Mouse (Mus musculus) limb, embryonic 14.5 days (tissue): Measurements from ENCODE around the gene Sdad1. TPM values are rescaled to one million over a fixed set of nuclear protein-coding genes. Genes with fewer than 3 reads are reported as not detected.

Experiments used
- ATAC-seq: fragments of 200-750 bp; cut with Nextera tagmentation; 2 replicates; pipeline ENCODE4 v1.8.0; 2017; ENCODE audit warnings: low read depth, moderate number of reproducible peaks, moderate TSS enrichment; ENCODE audit not compliant: low FRiP score
- DNase-seq: peaks from one replicate; pipeline ENCODE4 v3.0.0-alpha.2; 2015; ENCODE audit warnings: low spot score
- H3K27ac ChIP-seq: fragments of 300-500 bp; sonication (generic); replicated peaks from 2 replicates; pipeline ENCODE4 v1.5.1; 2014; ENCODE audit warnings: low read depth, mild to moderate bottlenecking, low read length, moderate library complexity, mixed read lengths
- H3K27me3 ChIP-seq: fragments of 300-500 bp; sonication (generic); 2 replicates; pipeline ENCODE4 v1.6.1; 2014; ENCODE audit warnings: low read length, mixed read lengths; ENCODE audit not compliant: control insufficient read depth, insufficient read depth
- H3K36me3 ChIP-seq: fragments of 300-500 bp; sonication (generic); 2 replicates; pipeline ENCODE4 v1.6.1; 2014; ENCODE audit warnings: mild to moderate bottlenecking, low read length, moderate library complexity, mixed read lengths; ENCODE audit not compliant: control insufficient read depth, insufficient read depth
- H3K4me1 ChIP-seq: fragments of 300-500 bp; sonication (generic); 2 replicates; pipeline ENCODE4 v1.6.1; 2014; ENCODE audit warnings: antibody characterized with exemption, low read length, mixed read lengths; ENCODE audit not compliant: control insufficient read depth, insufficient read depth
- H3K4me2 ChIP-seq: fragments of 300-500 bp; sonication (generic); replicated peaks from 2 replicates; pipeline ENCODE4 v1.6.1; 2014; ENCODE audit warnings: low read depth, mild to moderate bottlenecking, low read length, moderate library complexity; ENCODE audit not compliant: severe bottlenecking
- H3K4me3 ChIP-seq: fragments of 300-500 bp; sonication (generic); replicated peaks from 2 replicates; pipeline ENCODE4 v1.5.1; 2014; ENCODE audit warnings: low read length
- H3K9ac ChIP-seq: fragments of 300-500 bp; sonication (generic); 2 replicates; pipeline ENCODE4 v1.6.1; 2014; ENCODE audit warnings: mild to moderate bottlenecking, low read depth, low read length, moderate library complexity; ENCODE audit not compliant: severe bottlenecking
- H3K9me3 ChIP-seq: fragments of 300-500 bp; sonication (generic); 2 replicates; pipeline ENCODE4 v1.6.1; 2016; ENCODE audit warnings: low read length; ENCODE audit not compliant: control insufficient read depth
- POLR2A ChIP-seq: fragments of 200-500 bp; IDR thresholded peaks from 2 replicates; pipeline ENCODE4 v1.8.0; 2012; ENCODE audit warnings: inconsistent platforms, mild to moderate bottlenecking, moderate library complexity, borderline replicate concordance; ENCODE audit not compliant: insufficient read depth, insufficient read length; ENCODE audit errors: extremely low read depth
- WGBS: fragments of 180-500 bp; shearing (Covaris S2); extraction: QIAGEN DNeasy Blood & Tissue Kit; methylation state at CpG from one replicate; pipeline ENCODE4 v1.1.7; 2014; 5-methylcytosine and 5-hydroxymethylcytosine counted together
- polyA plus RNA-seq, 2 experiments: library from polyadenylated mRNA; depleted of rRNA in 1 of 2; stranded (reverse) in 1 of 2; unstranded in 1 of 2; fragments of >200 nt; fragmentation: Nextera tagmentation in 1 of 2; extraction: Ambion mirVana in 1 of 2; gene quantifications; 2 replicates each; pipeline versions ENCODE4 v1.2.1 to v1.2.3; 2012 to 2014

Sdad1 gene
- polyA plus RNA-seq, 2 experiments = 27.6 to 40.3 TPM

- no peak for TF ChIP-seq POLR2A
- DNase-seq (no peak), ATAC-seq (no peak)
- WGBS = 81% methylated on average over 7 of the region's 7 CpGs
- Histone ChIP-seq H3K4me3 (no peak overlapping the region), H3K4me2 (no peak overlapping the region), H3K9ac (no peak overlapping the region), H3K4me1 (no peaks in the 10 kb centered on the region; the same call in 1 of the 2 replicates), H3K27me3 (no peaks in the 10 kb centered on the region), H3K27ac (no peak overlapping the region), H3K9me3 (no peaks in the 10 kb centered on the region), H3K36me3 (no peaks in the 10 kb centered on the region)
Observed at GRCm38 (mm10) chr5:92349731-92350130, 39.5 kb upstream of the Sdad1 start.

GRCm38 (mm10) chr5:92348794-92349413 lies 38.6 kb upstream of the Sdad1 start, which contains the start of gene Cxcl10:
Gene Cxcl10 (minus strand): TSS chr5:92348889.
- TF ChIP-seq POLR2A = no peak
- Histone ChIP-seq H3K4me1 (no peaks in the 10 kb centered on the region; the same call in 1 of the 2 replicates), H3K9ac (no peak within 1 kb of the TSS), H3K36me3 (no peaks in the 10 kb centered on the region), H3K4me2 (peak within 1 kb of the TSS; percentile 44), H3K9me3 (no peaks in the 10 kb centered on the region), H3K27ac (no peak within 1 kb of the TSS), H3K4me3 (peak within 1 kb of the TSS; percentile 24), H3K27me3 (no peaks in the 10 kb centered on the region)
- ATAC-seq = 0 out of 2 replicates have a peak, but pooled peaks have one; percentile 50
- 18% methylated on average over 14 of the region's 14 CpGs for WGBS
- DNase-seq = peak; percentile 15

GRCm38 (mm10) chr5:92345006-92345405 lies 34.7 kb upstream of the Sdad1 start:
- no peak overlapping the region for H3K9ac ChIP-seq
- no peak for TF ChIP-seq POLR2A
- H3K27ac ChIP-seq = no peak overlapping the region
- H3K27me3 ChIP-seq = no peaks in the 10 kb centered on the region
- no peaks in the 10 kb centered on the region for H3K36me3 ChIP-seq
- no peak overlapping the region for H3K4me3 ChIP-seq
- no peaks in the 10 kb centered on the region; the same call in 1 of the 2 replicates for H3K4me1 ChIP-seq
- WGBS = 87% methylated on average over 8 of the region's 8 CpGs
- DNase-seq = no peak
- ATAC-seq = no peak
- no peak overlapping the region for H3K4me2 ChIP-seq
- no peaks in the 10 kb centered on the region for H3K9me3 ChIP-seq

- Histone ChIP-seq H3K9ac (no peak overlapping the region), H3K27ac (no peak overlapping the region), H3K36me3 (no peaks in the 10 kb centered on the region), H3K4me2 (no peak overlapping the region), H3K4me1 (no peaks in the 10 kb centered on the region), H3K4me3 (no peak overlapping the region), H3K27me3 (no peaks in the 10 kb centered on the region), H3K9me3 (no peaks in the 10 kb centered on the region)
- TF ChIP-seq POLR2A = no peak
- WGBS = 65% methylated on average over 4 of the region's 4 CpGs
- DNase-seq (no peak), ATAC-seq (no peak)
Observed at GRCm38 (mm10) chr5:92340606-92341005, 30.3 kb upstream of the Sdad1 start.

GRCm38 (mm10) chr5:92336743-92337142 lies 26.5 kb upstream of the Sdad1 start:
- Histone ChIP-seq H3K9ac (no peak overlapping the region), H3K27ac (no peak overlapping the region), H3K4me1 (peaks cover 8% of the 10 kb centered on the region), H3K4me3 (no peak overlapping the region), H3K4me2 (no peak overlapping the region), H3K27me3 (no peaks in the 10 kb centered on the region), H3K9me3 (no peaks in the 10 kb centered on the region), H3K36me3 (no peaks in the 10 kb centered on the region)
- no peak for ATAC-seq
- TF ChIP-seq POLR2A = no peak
- DNase-seq = no peak
- 74% methylated on average over 3 of the region's 3 CpGs for WGBS

GRCm38 (mm10) chr5:92332359-92332840 lies 22.1 kb upstream of the Sdad1 start:
- Histone ChIP-seq H3K9ac (no peak overlapping the region), H3K27me3 (no peaks in the 10 kb centered on the region), H3K36me3 (no peaks in the 10 kb centered on the region), H3K4me2 (peak overlapping the region; percentile 15; the same call in 1 of the 2 replicates), H3K9me3 (no peaks in the 10 kb centered on the region), H3K4me1 (peaks cover 11% of the 10 kb centered on the region), H3K27ac (peak overlapping the region; percentile 68), H3K4me3 (no peak overlapping the region)
- DNase-seq (peak; percentile 89), ATAC-seq (peak; percentile 90)
- TF ChIP-seq POLR2A = no peak
- 55% methylated on average over 9 of the region's 9 CpGs for WGBS
